Mouse (Mus musculus) stomach, embryonic 16.5 days (tissue): ENCODE data around the gene Atp2b1. TPM values are rescaled to one million over a fixed set of nuclear protein-coding genes. Genes with fewer than 3 reads are reported as not detected.

Experiments used
- ATAC-seq: fragments of 200-750 bp; cut with Nextera tagmentation; 2 replicates; pipeline ENCODE4 v1.8.0; 2017; ENCODE audit warnings: moderate number of reproducible peaks, moderate TSS enrichment; ENCODE audit not compliant: insufficient read depth, low FRiP score
- H3K27ac ChIP-seq: fragments of 300-500 bp; sonication (generic); 2 replicates; pipeline ENCODE4 v1.5.1; 2014; ENCODE audit warnings: low read length
- H3K27me3 ChIP-seq: fragments of 300-500 bp; sonication (generic); 2 replicates; pipeline ENCODE4 v1.6.1; 2014; ENCODE audit warnings: low read length, control low read depth, mixed read lengths; ENCODE audit not compliant: control insufficient read depth, insufficient read depth
- H3K36me3 ChIP-seq: fragments of 300-500 bp; sonication (generic); 2 replicates; pipeline ENCODE4 v1.6.1; 2014; ENCODE audit warnings: low read length; ENCODE audit not compliant: control insufficient read depth, insufficient read depth
- H3K4me1 ChIP-seq: fragments of 300-500 bp; sonication (generic); 2 replicates; pipeline ENCODE4 v1.6.1; 2014; ENCODE audit warnings: low read length, control low read depth, mixed read lengths; ENCODE audit not compliant: control insufficient read depth, insufficient read depth
- H3K4me2 ChIP-seq: fragments of 300-500 bp; sonication (generic); 2 replicates; pipeline ENCODE4 v1.6.1; 2014; ENCODE audit warnings: low read depth, low read length, mixed read lengths
- H3K4me3 ChIP-seq: fragments of 300-500 bp; sonication (generic); replicated peaks from 2 replicates; pipeline ENCODE4 v1.5.1; 2014; ENCODE audit warnings: mild to moderate bottlenecking, low read length
- H3K9ac ChIP-seq: fragments of 300-500 bp; sonication (generic); 2 replicates; pipeline ENCODE4 v1.6.1; 2014; ENCODE audit warnings: low read length
- H3K9me3 ChIP-seq: fragments of 300-500 bp; sonication (generic); replicated peaks from 2 replicates; pipeline ENCODE4 v1.6.1; 2016; ENCODE audit warnings: low read length, control low read depth; ENCODE audit not compliant: control insufficient read depth
- WGBS: fragments of 180-500 bp; shearing (Covaris S2); extraction: QIAGEN DNeasy Blood & Tissue Kit; methylation state at CpG from one replicate; pipeline ENCODE4 v1.1.7; 2014; 5-methylcytosine and 5-hydroxymethylcytosine counted together
- polyA plus RNA-seq: library from polyadenylated mRNA; unstranded; fragments of >200 nt; fragmentation: Nextera tagmentation; extraction: Ambion mirVana; gene quantifications from 2 replicates; pipeline ENCODE4 v1.2.1, GENCODE M21; 2015

The Atp2b1 gene
- polyA plus RNA-seq, 1 experiment from 2014 or later = 119 TPM

DNA sequence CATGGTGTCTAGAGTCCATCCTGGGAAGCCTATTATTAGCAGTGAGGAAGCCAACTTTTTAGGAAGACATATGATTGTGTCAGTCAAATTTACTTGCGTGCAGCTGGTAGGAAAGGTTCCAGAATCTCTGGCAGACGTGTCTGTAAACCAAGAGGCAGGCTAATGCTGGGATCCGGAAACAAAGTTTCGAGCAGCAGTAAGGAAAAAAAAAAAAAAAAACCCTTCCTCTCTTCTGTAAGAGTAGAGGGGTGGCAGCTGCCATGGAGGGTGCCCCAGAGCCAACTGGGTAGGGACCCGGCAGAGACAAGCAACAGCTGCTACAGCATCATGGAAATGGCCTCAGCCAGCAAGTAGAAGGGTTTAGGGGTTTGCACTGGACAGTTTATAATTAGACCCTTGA lies 31.6 kb upstream of the Atp2b1 start:
- H3K36me3 ChIP-seq = no peaks in the 10 kb centered on the region
- H3K4me2 ChIP-seq = no peak overlapping the region
- no peak for ATAC-seq
- 74% methylated on average over 5 of the region's 5 CpGs for WGBS
- H3K9me3 ChIP-seq = no peaks in the 10 kb centered on the region
- no peaks in the 10 kb centered on the region for H3K4me1 ChIP-seq
- no peak overlapping the region for H3K4me3 ChIP-seq
- H3K9ac ChIP-seq = no peak overlapping the region
- H3K27ac ChIP-seq = no peak overlapping the region
- H3K27me3 ChIP-seq = no peaks in the 10 kb centered on the region

DNA sequence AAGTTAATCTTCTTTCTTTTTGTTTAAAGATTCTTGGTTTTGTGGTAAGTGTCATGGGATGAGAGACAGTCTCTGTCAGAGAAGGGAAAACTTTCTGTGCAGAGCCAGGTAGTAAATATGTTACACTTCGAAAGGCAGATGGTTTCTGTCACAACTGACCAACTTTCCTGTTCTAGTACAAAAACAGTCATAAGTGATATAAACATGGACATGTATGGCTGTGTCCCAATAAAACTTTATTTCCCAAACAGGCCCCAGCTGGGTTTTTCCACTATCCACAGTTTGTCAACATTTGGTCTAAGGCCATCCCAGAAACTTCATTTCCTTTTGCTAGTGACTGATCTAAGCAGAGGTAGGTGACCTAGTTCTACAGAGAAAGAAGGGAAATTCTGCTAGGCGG lies 29.8 kb upstream of the Atp2b1 start:
- 74% methylated on average over 2 of the region's 2 CpGs for WGBS
- Histone ChIP-seq H3K4me1 (no peaks in the 10 kb centered on the region), H3K9me3 (no peaks in the 10 kb centered on the region), H3K27ac (no peak overlapping the region), H3K4me3 (no peak overlapping the region), H3K36me3 (no peaks in the 10 kb centered on the region), H3K27me3 (no peaks in the 10 kb centered on the region), H3K4me2 (no peak overlapping the region), H3K9ac (no peak overlapping the region)
- ATAC-seq = no peak

DNA sequence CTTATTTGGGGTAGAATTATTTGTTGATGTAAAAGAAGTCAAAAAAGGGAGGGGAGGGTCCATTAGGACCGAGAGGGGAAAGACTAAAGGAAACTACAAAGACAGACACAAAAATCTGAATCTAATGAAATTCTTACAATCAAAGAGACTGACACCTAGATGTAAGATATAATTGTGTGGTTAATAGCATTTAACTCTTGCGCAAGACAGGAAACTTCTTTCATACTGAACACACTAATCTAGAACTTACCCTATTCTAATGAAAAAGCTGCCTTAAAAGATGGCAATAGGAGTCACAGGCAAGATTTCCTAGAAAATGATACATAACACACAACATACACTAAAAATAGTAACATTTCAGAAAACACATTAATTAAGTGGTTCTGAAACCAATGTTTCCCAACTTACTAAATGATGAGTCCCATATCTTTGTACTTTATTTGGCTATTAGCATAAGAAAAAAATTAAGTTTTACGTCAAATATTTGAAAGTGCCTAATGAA lies 27.4 kb upstream of the Atp2b1 start:
- WGBS = 90% methylated on average over 3 of the region's 3 CpGs
- Histone ChIP-seq H3K4me1 (no peaks in the 10 kb centered on the region), H3K4me3 (no peak overlapping the region), H3K9ac (no peak overlapping the region), H3K9me3 (peaks cover 5% of the 10 kb centered on the region; the same call in 1 of the 2 replicates), H3K27me3 (no peaks in the 10 kb centered on the region), H3K4me2 (no peak overlapping the region), H3K36me3 (no peaks in the 10 kb centered on the region), H3K27ac (no peak overlapping the region)
- no peak for ATAC-seq

DNA sequence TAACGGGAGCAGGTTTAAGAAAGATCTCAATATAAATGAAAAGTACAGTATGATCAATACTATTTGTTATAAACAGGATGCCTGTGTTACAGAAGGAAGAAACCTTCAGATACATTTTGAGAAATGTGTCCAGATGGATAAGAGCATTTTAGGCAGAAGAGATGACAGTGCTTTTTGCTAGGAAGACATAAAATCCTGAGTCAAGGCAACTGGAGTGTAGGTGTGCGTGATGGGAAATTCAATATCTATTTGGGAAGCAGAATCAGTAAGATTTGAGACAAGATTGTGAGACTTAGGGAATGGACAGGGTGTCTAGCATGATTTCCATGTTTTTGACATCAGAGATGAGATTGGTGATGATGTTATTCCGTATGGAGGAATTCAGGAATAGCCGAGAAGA lies 22.8 kb upstream of the Atp2b1 start:
- Histone ChIP-seq H3K4me2 (no peak overlapping the region), H3K27me3 (no peaks in the 10 kb centered on the region), H3K4me3 (no peak overlapping the region), H3K27ac (no peak overlapping the region), H3K9ac (no peak overlapping the region), H3K9me3 (peaks cover 5% of the 10 kb centered on the region; the same call in 1 of the 2 replicates), H3K36me3 (no peaks in the 10 kb centered on the region), H3K4me1 (no peaks in the 10 kb centered on the region)
- ATAC-seq = no peak
- WGBS = 86% methylated on average over 4 of the region's 4 CpGs

DNA sequence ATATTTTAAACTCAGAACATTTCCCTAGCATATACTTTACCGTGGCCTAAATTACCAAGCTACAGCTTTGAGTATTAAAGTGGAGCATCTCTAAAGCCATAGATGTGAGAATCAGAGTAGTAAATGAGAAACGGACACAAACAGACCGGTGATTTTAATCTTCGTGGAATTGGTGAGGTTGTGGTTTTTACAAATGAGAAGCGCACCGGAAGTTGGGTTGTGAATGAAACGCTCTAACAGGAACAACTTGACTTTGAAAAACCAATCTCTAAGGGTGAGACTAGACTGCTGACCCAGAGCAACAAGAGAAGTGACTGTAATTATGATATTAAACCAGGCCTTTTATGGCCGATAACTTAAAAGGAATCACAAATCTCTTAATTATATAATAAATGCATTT lies 16.7 kb upstream of the Atp2b1 start:
- Histone ChIP-seq H3K36me3 (no peaks in the 10 kb centered on the region), H3K4me2 (no peak overlapping the region), H3K4me1 (no peaks in the 10 kb centered on the region), H3K27me3 (no peaks in the 10 kb centered on the region), H3K4me3 (no peak overlapping the region), H3K27ac (no peak overlapping the region), H3K9me3 (no peaks in the 10 kb centered on the region), H3K9ac (no peak overlapping the region)
- 88% methylated on average over 8 of the region's 8 CpGs for WGBS
- ATAC-seq = no peak

DNA sequence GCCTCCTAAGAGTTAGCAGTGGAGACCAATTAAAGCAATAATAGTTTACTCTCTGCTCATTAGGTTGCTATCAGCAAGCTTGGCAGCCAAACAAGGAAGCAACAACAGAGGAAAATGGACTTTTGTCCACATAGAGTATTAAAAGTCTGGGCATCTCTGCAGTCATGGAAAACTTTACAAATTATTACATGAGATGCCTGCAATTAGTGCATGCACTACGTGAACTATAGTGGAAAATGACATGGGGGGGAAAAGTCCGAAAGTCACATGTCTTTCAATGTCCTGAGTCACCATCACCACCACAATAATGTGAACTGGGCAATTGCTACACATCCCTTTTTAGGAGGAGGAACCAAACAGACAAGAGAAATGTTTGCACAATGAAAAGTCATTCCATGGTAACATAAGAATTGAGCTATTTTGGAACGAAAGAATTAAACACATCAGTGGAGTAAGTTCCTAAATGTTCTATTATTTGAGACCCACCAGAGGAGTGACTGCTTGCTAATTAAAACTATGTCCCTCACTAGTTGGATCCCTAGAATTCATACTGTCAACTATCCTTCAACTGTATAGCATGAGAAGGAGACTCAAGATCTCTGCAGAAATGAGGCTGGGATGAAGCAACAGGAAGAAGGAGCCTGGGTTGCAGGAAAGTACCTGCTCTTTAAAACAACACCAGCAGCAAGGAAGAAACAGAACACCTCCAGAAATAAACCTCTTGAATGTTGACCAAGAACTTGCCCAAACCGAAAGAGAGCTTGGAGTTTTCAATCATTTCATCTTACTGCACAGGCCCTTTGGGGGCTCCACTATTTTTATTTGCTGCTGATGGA lies 16.1 kb upstream of the Atp2b1 start:
- WGBS = 80% methylated on average over 4 of the region's 4 CpGs
- ATAC-seq = no peak
- H3K4me3 ChIP-seq = no peak overlapping the region
- no peaks in the 10 kb centered on the region for H3K9me3 ChIP-seq
- H3K36me3 ChIP-seq = no peaks in the 10 kb centered on the region
- H3K4me2 ChIP-seq = no peak overlapping the region
- no peak overlapping the region for H3K9ac ChIP-seq
- H3K4me1 ChIP-seq = no peaks in the 10 kb centered on the region
- H3K27ac ChIP-seq = no peak overlapping the region
- H3K27me3 ChIP-seq = no peaks in the 10 kb centered on the region

DNA sequence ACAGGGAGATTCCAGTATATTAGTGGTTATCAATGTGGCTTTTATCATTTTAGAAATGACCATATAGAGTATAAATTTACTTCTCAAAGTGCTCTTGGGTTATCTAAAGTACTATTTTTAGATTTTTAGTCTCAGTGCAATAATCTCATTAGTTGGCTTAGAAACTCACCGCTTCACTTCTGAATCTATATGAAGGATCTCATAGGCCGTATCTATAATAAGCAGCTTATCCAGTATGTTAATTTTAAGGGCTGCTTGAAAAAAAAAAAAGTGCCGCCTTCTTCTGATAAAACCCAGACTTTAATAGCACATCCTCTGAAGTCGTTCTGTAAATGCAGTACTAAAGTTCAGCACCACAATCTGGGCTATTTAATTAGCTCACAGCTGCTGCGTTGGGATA lies 12.7 kb upstream of the Atp2b1 start:
- Histone ChIP-seq H3K4me2 (no peak overlapping the region), H3K9ac (no peak overlapping the region), H3K4me3 (no peak overlapping the region), H3K4me1 (no peaks in the 10 kb centered on the region), H3K27ac (no peak overlapping the region), H3K9me3 (no peaks in the 10 kb centered on the region), H3K36me3 (no peaks in the 10 kb centered on the region), H3K27me3 (no peaks in the 10 kb centered on the region)
- 75% methylated on average over 5 of the region's 5 CpGs for WGBS
- no peak for ATAC-seq

DNA sequence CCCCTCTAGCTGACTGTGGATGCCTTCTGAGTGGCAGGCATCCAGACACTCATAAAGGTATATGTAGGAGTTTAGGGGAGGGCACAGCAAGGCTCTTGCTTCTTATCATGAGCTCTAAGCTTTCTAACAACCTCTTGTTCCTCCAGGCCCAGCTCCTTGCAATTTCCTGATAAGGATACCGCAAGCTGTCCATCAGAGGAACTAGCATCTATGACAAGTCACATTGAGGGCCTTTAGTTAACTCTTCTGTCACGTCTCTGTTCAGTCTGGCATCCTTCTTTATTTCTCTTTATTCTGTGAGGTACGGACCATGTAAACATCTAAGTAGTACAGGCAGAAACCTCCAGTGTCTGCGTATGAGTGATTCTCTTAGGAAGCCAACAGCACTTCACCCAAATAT lies 8.2 kb upstream of the Atp2b1 start:
- Histone ChIP-seq H3K9ac (no peak overlapping the region), H3K4me2 (no peak overlapping the region), H3K9me3 (no peaks in the 10 kb centered on the region), H3K4me1 (no peaks in the 10 kb centered on the region), H3K36me3 (no peaks in the 10 kb centered on the region), H3K27ac (no peak overlapping the region), H3K27me3 (no peaks in the 10 kb centered on the region), H3K4me3 (no peak overlapping the region)
- WGBS = 67% methylated on average over 4 of the region's 4 CpGs
- no peak for ATAC-seq

DNA sequence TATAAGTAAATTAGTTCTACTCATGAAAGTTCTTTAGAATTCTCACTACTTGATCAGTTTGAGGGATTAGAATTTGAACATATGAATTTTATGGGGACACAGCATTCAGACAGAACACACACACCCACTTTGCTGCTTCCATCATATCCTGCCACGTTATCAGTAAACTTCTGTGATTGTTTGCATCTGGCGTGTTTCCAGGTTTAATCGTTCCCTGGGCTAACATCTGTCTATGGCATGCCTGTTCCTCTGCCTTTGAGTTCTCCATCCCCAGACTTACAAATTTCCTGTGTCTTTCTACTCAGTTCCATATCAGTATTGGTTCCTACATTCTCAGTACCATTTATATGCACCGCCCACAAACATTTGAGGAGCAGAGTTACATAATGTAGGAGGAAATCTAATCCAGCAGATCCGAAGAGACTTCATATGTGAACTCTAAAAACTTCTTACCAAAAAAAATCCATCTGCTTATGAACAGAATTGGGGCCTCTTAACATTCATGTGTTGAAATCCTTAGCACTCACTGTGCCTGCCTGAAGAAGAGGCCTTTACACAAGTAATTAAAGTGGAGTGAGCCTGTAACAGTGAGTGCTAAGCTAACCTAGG lies 7.2 kb upstream of the Atp2b1 start:
- H3K9me3 ChIP-seq = no peaks in the 10 kb centered on the region
- H3K27me3 ChIP-seq = no peaks in the 10 kb centered on the region
- no peak for ATAC-seq
- H3K4me1 ChIP-seq = no peaks in the 10 kb centered on the region
- H3K4me2 ChIP-seq = no peak overlapping the region
- no peak overlapping the region for H3K9ac ChIP-seq
- H3K27ac ChIP-seq = no peak overlapping the region
- 44% methylated on average over 5 of the region's 5 CpGs for WGBS
- no peaks in the 10 kb centered on the region for H3K36me3 ChIP-seq
- H3K4me3 ChIP-seq = no peak overlapping the region
